Mouse (Mus musculus): ENCODE data around the gene Ndufb6. TPM values are rescaled to one million over a fixed set of nuclear protein-coding genes. Genes with fewer than 3 reads are reported as not detected.
"Not testable (repeated sequence)": the region's sequence is repeated elsewhere in the genome, so short reads cannot be mapped to it uniquely, and the experiment has no call there.

The Ndufb6 gene
- total RNA-seq (2021) = 100 to 1,000 TPM; 180 to 195 TPM
- long read RNA-seq, experiment 1, transcript Ndufb6-201 (4 exons, 659 nt) = major isoform, 98 of 108 reads
- long read RNA-seq, experiment 1, transcript Ndufb6-202 (3 exons, 480 nt) = minor isoform, 6 of 108 reads
- long read RNA-seq, experiment 1, partial matches to known transcripts = 1 of 108 reads
- long read RNA-seq, experiment 1, other reads (novel, unspliced or antisense) = 3 of 108 reads
- long read RNA-seq, experiment 2, transcript Ndufb6-201 (4 exons, 659 nt) = major isoform, 98 of 100 reads
- long read RNA-seq, experiment 2, partial matches to known transcripts = 0 of 100 reads
- long read RNA-seq, experiment 2, other reads (novel, unspliced or antisense) = 0 of 100 reads

GRCm38 (mm10) chr4:40279276-40279900, at the start of gene Ndufb6:
TSS of gene Ndufb6 (minus strand) at chr4:40279421.
- DNase-seq (ENCODE audit: low spot score in 2 of 2) = peak; percentile 93 to 96

- no peak for DNase-seq (ENCODE audit: low spot score in 2 of 2)
These were observed 47.9 kb upstream of the Ndufb6 start for GRCm38 (mm10) chr4:40327161-40327560.

DNA sequence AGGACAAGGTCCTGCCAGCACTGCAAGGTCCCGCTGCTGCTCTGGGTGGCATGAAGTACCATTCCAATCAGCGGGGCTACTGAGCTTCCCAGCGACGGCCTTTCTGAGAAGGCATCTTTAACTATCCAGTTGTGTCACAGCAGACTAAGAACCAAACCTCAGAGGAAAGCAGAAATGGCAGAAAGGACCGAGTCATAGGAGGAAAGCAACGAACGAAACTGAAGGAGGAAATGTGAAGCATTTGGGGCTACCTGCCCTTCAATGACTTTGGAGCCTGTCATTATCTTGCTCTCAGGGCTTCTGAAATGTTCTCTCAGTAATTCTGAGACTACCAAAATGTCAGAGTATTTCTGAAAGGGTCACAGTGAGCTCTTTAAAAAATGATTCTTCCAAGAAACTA, 45.4 kb upstream of the Ndufb6 start:
- DNase-seq (ENCODE audit: low spot score in 2 of 2) = no peak

GRCm38 (mm10) chr4:40317404-40317803, 38.2 kb upstream of the Ndufb6 start:
- DNase-seq (ENCODE audit: low spot score in 2 of 2) = no peak

DNA sequence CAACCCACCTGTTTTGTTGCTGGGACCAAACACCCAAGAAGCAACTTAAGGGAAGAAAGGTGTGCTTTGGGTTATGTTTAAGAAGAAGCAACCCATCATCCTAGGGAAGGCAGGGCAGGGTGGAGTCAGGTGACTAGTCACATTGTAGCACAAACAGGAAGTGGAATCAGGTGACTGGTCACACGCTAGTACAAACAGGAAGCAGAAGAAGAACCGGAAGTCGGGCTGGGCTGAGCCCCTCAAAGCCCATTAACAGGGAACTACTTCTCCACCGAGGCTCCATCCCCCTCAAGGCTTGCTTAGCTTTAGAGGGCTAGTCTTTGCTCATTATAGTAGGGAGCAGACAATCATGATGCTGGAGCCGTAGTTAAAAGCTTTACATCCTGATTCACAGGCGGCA, 33.8 kb upstream of the Ndufb6 start:
- no peak for DNase-seq (ENCODE audit: low spot score in 2 of 2)

- no peak for DNase-seq (ENCODE audit: low spot score in 2 of 2)
These were observed 33.0 kb upstream of the Ndufb6 start for GRCm38 (mm10) chr4:40312213-40312612.

- DNase-seq (ENCODE audit: low spot score in 2 of 2) = no peak
These were observed 31.7 kb upstream of the Ndufb6 start for GRCm38 (mm10) chr4:40310796-40311383.

- no peak for DNase-seq (ENCODE audit: low spot score in 2 of 2)
These were observed 30.5 kb upstream of the Ndufb6 start for GRCm38 (mm10) chr4:40309682-40310081.

GRCm38 (mm10) chr4:40302445-40303125, 23.4 kb upstream of the Ndufb6 start:
- no peak for DNase-seq (ENCODE audit: low spot score in 2 of 2)

DNA sequence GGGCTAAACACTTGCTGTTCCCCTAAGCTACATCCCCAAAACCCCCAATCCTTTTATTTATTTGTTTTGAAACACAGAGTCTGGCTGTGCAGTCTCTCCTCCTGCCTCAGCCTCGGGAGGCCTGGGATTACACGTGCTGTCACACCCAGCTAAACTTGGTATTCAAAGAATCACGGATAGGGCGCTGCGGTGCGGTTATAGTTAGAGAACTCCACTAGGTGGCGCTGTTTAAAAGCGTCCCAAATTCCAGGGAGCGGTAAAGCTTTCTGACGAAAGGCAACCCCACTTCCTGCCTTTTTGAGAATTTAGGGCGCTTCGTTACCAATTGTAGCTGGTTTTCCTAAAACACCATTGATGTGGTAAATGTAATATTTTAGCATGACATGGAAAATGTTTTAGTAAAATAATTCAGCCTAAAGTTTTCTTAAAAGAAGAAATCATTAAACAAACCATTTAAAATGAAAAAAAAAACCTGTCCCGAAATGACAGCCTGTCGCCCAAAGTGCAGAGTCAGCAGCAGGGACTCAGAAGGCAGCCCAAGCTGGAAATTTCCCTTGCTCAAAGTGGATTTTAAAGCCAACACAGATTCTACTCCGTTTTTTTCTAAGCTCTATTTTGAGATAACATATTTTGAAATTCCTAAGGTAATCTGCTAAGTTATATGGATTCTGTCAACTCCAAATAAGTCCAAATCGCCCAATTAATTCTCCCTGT, 22.0 kb upstream of the Ndufb6 start:
- peak; percentile 84 for DNase-seq (ENCODE audit: low spot score in 2 of 2)

GRCm38 (mm10) chr4:40299169-40299568, 19.9 kb upstream of the Ndufb6 start:
- no peak for DNase-seq (ENCODE audit: low spot score in 2 of 2)

GRCm38 (mm10) chr4:40291511-40291910, 12.3 kb upstream of the Ndufb6 start:
- not testable (repeated sequence) for DNase-seq (ENCODE audit: low spot score in 2 of 2)

DNA sequence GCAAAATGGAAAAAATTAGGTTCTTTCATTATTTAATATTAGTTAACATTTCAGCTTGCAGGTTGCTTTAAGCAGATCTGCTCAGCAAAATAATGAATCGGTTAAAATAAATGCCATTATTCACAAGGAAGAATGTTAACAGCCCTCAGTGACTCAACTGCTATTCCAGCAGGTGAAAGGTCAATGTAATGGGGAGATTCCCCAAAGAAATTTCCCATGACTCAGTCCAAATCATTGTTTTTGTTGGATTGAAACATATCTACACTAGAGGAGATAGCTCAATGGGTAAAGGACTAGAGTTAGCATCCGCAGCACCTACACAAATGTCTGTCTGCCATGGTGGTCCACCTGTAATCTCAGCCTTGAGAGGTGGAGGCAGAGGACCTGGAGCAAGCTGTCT, 9.8 kb upstream of the Ndufb6 start:
- DNase-seq (ENCODE audit: low spot score in 2 of 2) = no peak

- no peak for DNase-seq (ENCODE audit: low spot score in 2 of 2)
These were observed 8.2 kb upstream of the Ndufb6 start for GRCm38 (mm10) chr4:40287415-40287814.

- DNase-seq (ENCODE audit: low spot score in 2 of 2) = peak; percentile 69 to 82
These were observed 6.4 kb upstream of the Ndufb6 start for GRCm38 (mm10) chr4:40285582-40285981.

- no peak for DNase-seq (ENCODE audit: low spot score in 2 of 2)
These were observed 343 bp downstream of the Ndufb6 start for GRCm38 (mm10) chr4:40278880-40279275.

DNA sequence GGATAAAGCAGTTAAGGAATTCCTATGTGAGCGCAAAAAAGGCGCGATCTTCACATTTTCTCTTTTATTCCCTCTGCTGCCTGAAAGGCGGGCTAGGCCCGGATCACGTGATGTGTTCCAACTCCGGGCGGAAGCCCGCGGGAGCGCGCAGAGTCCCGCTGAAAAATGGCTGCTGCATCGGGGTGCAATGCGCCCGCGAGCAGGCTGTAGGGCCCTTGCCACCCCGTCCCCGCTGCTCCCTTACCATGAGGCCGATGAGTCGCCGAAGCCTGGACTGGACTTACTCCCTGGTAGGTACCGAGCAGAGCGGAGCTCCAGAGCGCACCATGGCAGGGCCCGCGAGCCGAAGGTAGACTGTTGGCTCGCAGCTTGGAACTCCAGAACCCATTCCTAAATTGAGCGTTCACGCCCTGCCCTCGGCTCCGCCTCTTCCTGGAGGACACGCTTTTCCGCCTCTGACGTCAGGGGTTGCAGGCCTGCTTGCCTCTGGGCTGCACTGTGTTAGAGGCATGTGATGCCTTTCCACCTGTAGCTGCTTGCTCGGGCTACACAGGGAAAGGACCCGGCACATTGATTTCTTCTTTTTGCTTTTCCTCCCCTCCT, 9.7 kb downstream of the Ndufb6 start, which contains the start of the genes Smim27 and Topors:
TSS of gene Smim27 (plus strand) at position 150 of the 603 bp plus-strand sequence.
TSS of gene Topors (minus strand) at position 421 of the 603 bp plus-strand sequence.
- peak; percentile 94 to 96 for DNase-seq (ENCODE audit: low spot score in 2 of 2)

GRCm38 (mm10) chr4:40268835-40269234, 10.4 kb downstream of the Ndufb6 start:
- DNase-seq (ENCODE audit: low spot score in 2 of 2) = no peak

- peak; percentile 88 to 94 for DNase-seq (ENCODE audit: low spot score in 2 of 2)
These were observed 10.9 kb downstream of the Ndufb6 start for GRCm38 (mm10) chr4:40268204-40268813.

GRCm38 (mm10) chr4:40267681-40268080, 11.5 kb downstream of the Ndufb6 start:
- DNase-seq (ENCODE audit: low spot score in 2 of 2) = no peak

All from left cerebral cortex, adult 18-20 months (tissue).